Mouse (Mus musculus) lung, embryonic 16.5 days (tissue): ENCODE data around the gene Rapsn. TPM values are rescaled to one million over a fixed set of nuclear protein-coding genes. Genes with fewer than 3 reads are reported as not detected.
"Not testable (repeated sequence)": the region's sequence is repeated elsewhere in the genome, so short reads cannot be mapped to it uniquely, and the experiment has no call there.

Source experiments
- ATAC-seq: fragments of 200-750 bp; cut with Nextera tagmentation; 2 replicates; pipeline ENCODE4 v1.8.0; 2017; ENCODE audit warnings: low read depth, mild to moderate bottlenecking, moderate library complexity
- H3K27ac ChIP-seq: fragments of 300-500 bp; sonication (generic); 2 replicates; pipeline ENCODE4 v1.5.1; 2014; ENCODE audit warnings: mild to moderate bottlenecking, control low read depth, low read length
- H3K27me3 ChIP-seq: fragments of 300-500 bp; sonication (generic); 2 replicates; pipeline ENCODE4 v1.6.1; 2014; ENCODE audit warnings: low read depth, low read length, mixed read lengths; ENCODE audit not compliant: control insufficient read depth, insufficient read depth
- H3K36me3 ChIP-seq: fragments of 300-500 bp; sonication (generic); 2 replicates; pipeline ENCODE4 v1.6.1; 2014; ENCODE audit warnings: low read length; ENCODE audit not compliant: control insufficient read depth, insufficient read depth
- H3K4me1 ChIP-seq: fragments of 300-500 bp; sonication (generic); replicated peaks from 2 replicates; pipeline ENCODE4 v1.6.1; 2014; ENCODE audit warnings: low read length, mixed read lengths; ENCODE audit not compliant: control insufficient read depth, insufficient read depth
- H3K4me2 ChIP-seq: fragments of 300-500 bp; sonication (generic); 2 replicates; pipeline ENCODE4 v1.6.1; 2014; ENCODE audit warnings: low read depth, low read length, control low read depth
- H3K4me3 ChIP-seq: fragments of 300-500 bp; sonication (generic); 2 replicates; pipeline ENCODE4 v1.5.1; 2014; ENCODE audit warnings: mild to moderate bottlenecking, low read length, control low read depth
- H3K9ac ChIP-seq: fragments of 300-500 bp; sonication (generic); 2 replicates; pipeline ENCODE4 v1.6.1; 2014; ENCODE audit warnings: low read length, control low read depth
- H3K9me3 ChIP-seq: fragments of 300-500 bp; sonication (generic); 2 replicates; pipeline ENCODE4 v1.6.1; 2016; ENCODE audit warnings: low read length; ENCODE audit not compliant: control insufficient read depth
- WGBS: fragments of 180-500 bp; shearing (Covaris S2); extraction: QIAGEN DNeasy Blood & Tissue Kit; methylation state at CpG from one replicate; pipeline ENCODE4 v1.1.7; 2014; 5-methylcytosine and 5-hydroxymethylcytosine counted together
- polyA plus RNA-seq: library from polyadenylated mRNA; unstranded; fragments of >200 nt; fragmentation: Nextera tagmentation; extraction: Ambion mirVana; gene quantifications from 2 replicates; pipeline ENCODE4 v1.2.1, GENCODE M21; 2015

The Rapsn gene
- 2.0 and 2.3 TPM in 2 replicates for polyA plus RNA-seq

DNA sequence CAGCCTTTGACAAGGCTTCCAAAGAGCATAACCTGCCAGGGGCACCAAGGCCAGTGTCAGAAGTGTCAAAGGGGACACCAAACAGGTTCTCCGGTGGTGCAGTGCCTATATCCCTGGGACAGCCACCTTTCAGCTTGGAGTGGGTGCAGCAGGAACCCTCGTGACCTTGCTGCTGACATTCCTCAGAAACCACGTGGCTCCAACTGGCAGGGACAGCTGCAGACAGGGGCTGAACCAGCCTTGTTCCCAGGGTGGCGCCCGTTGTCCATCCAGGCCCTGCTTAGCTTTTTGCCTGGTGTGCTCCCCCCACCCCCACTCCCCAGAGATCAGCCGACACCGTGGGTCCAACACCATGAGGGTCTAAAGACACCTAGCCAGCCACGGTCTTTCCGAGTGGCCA, at the start of gene Rapsn:
TSS of gene Rapsn (plus strand) at position 236 of the 400 bp plus-strand sequence.
- Histone ChIP-seq H3K9ac (peak within 1 kb of the TSS; percentile 27; the same call in 1 of the 2 replicates), H3K4me2 (no peak within 1 kb of the TSS), H3K27me3 (no peaks in the 10 kb centered on the region), H3K36me3 (no peaks in the 10 kb centered on the region), H3K4me3 (no peak within 1 kb of the TSS), H3K9me3 (no peaks in the 10 kb centered on the region), H3K27ac (no peak within 1 kb of the TSS), H3K4me1 (0 out of 2 replicates have a peak, but pooled peaks cover 3% of the 10 kb centered on the region)
- peak; percentile 31 for ATAC-seq
- WGBS: 45% methylated on average over 9 of the region's 9 CpGs

DNA sequence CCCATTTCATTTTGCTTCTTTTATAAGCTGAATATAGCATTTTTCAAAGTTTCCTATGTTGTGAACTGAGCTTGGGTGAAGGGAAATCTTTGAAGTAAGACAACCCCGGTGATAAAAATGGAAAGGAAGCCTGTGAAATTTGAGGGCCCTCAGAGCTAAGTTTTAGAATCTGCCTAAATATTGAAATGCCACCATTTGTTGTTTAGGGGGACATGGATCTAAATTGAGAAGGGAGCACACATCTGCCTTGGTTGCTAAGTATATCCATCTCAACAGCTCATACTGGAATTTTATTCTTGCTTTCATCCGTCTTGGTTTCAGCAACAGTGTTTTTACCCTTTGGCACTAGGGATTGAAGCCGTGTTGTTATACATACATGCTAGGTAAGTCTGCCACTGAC, 49.4 kb upstream of the Rapsn start:
- Histone ChIP-seq H3K4me1 (no peaks in the 10 kb centered on the region), H3K27ac (no peak overlapping the region)

GRCm38 (mm10) chr2:91008536-91008935, 26.9 kb upstream of the Rapsn start:
- H3K27me3 ChIP-seq: no peaks in the 10 kb centered on the region
- no peak overlapping the region for H3K27ac ChIP-seq
- no peak overlapping the region for H3K4me2 ChIP-seq
- no peak overlapping the region for H3K4me3 ChIP-seq
- no peaks in the 10 kb centered on the region for H3K9me3 ChIP-seq
- no peak overlapping the region for H3K9ac ChIP-seq
- no peaks in the 10 kb centered on the region for H3K4me1 ChIP-seq
- peaks cover 61% of the 10 kb centered on the region for H3K36me3 ChIP-seq
- 97% methylated on average over 8 of the region's 8 CpGs for WGBS
- ATAC-seq: no peak

More for the DNA sequence above, 49.4 kb upstream of the Rapsn start:
- H3K9me3 ChIP-seq: no peaks in the 10 kb centered on the region
- ATAC-seq: no peak
- H3K4me3 ChIP-seq: no peak overlapping the region
- WGBS: 87% methylated on average over 3 of the region's 3 CpGs
- H3K9ac ChIP-seq: no peak overlapping the region
- no peaks in the 10 kb centered on the region for H3K36me3 ChIP-seq
- H3K27me3 ChIP-seq: no peaks in the 10 kb centered on the region
- no peak overlapping the region for H3K4me2 ChIP-seq

DNA sequence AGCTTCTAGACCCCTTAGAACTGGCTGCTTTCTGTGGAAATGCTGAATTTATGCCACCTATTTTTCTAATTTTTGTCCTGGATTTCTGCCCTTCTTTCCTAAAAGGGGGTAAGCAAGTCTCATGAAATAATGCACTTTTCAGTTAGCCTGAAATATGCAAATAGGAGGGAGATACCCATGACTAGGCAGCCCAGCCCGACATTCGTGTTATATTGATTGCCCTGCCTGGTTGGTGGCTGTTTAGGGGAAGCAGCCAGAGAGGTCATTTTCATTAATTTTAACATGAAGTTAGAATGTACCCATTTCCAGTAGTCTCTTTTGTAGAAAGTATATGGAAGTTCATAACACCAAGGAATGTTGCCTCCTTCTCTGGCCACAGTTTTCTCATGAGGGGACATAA, 21.5 kb upstream of the Rapsn start:
- peaks cover 48% of the 10 kb centered on the region for H3K36me3 ChIP-seq
- H3K4me3 ChIP-seq: no peak overlapping the region
- no peaks in the 10 kb centered on the region for H3K4me1 ChIP-seq
- ATAC-seq: no peak
- H3K9me3 ChIP-seq: no peaks in the 10 kb centered on the region
- 82% methylated on average over 2 of the region's 2 CpGs for WGBS
- no peak overlapping the region for H3K27ac ChIP-seq
- H3K9ac ChIP-seq: no peak overlapping the region
- no peaks in the 10 kb centered on the region for H3K27me3 ChIP-seq
- no peak overlapping the region for H3K4me2 ChIP-seq

GRCm38 (mm10) chr2:91015386-91015785, 20.0 kb upstream of the Rapsn start:
- H3K4me2 ChIP-seq: no peak overlapping the region
- H3K27me3 ChIP-seq: no peaks in the 10 kb centered on the region
- H3K4me1 ChIP-seq: no peaks in the 10 kb centered on the region
- H3K9ac ChIP-seq: no peak overlapping the region
- ATAC-seq: no peak
- H3K36me3 ChIP-seq: peaks cover 42% of the 10 kb centered on the region
- H3K27ac ChIP-seq: no peak overlapping the region
- no peaks in the 10 kb centered on the region for H3K9me3 ChIP-seq
- 80% methylated on average over 4 of the region's 4 CpGs for WGBS
- H3K4me3 ChIP-seq: no peak overlapping the region

GRCm38 (mm10) chr2:91018061-91018788, 17.2 kb upstream of the Rapsn start:
- no peaks in the 10 kb centered on the region; the same call in 1 of the 2 replicates for H3K9me3 ChIP-seq

DNA sequence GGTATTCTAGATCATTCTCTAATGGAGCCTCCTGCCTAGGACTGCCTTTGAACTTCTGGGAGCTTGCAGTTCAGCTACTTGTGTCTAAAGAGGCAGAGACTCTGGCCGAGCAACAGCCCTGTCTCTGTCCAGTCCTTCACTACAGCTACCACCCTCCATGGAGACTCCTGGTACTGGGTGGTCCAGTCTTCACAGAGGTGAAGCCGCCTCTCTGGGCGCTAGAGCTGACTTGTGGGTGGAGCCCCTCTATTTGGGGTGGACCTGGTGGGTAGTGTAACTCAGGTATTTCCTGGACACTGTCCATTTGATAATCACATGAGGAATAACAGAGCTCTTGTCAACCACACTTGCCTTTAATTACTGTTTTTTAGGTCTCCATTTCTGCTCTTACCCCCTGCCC, 15.5 kb upstream of the Rapsn start:
- 90% methylated on average over 3 of the region's 3 CpGs for WGBS
- Histone ChIP-seq H3K27me3 (no peaks in the 10 kb centered on the region), H3K9ac (no peak overlapping the region), H3K4me3 (no peak overlapping the region), H3K27ac (no peak overlapping the region), H3K4me2 (no peak overlapping the region), H3K36me3 (peaks cover 15% of the 10 kb centered on the region), H3K4me1 (no peaks in the 10 kb centered on the region), H3K9me3 (no peaks in the 10 kb centered on the region; the same call in 1 of the 2 replicates)
- ATAC-seq: no peak

More at GRCm38 (mm10) chr2:91018061-91018788, 17.2 kb upstream of the Rapsn start:
- H3K36me3 ChIP-seq: peaks cover 25% of the 10 kb centered on the region
- no peak for ATAC-seq
- H3K4me3 ChIP-seq: no peak overlapping the region
- H3K4me2 ChIP-seq: no peak overlapping the region
- H3K27me3 ChIP-seq: no peaks in the 10 kb centered on the region
- H3K9ac ChIP-seq: no peak overlapping the region
- no peak overlapping the region for H3K27ac ChIP-seq
- 86% methylated on average over 8 of the region's 8 CpGs for WGBS
- no peaks in the 10 kb centered on the region for H3K4me1 ChIP-seq

DNA sequence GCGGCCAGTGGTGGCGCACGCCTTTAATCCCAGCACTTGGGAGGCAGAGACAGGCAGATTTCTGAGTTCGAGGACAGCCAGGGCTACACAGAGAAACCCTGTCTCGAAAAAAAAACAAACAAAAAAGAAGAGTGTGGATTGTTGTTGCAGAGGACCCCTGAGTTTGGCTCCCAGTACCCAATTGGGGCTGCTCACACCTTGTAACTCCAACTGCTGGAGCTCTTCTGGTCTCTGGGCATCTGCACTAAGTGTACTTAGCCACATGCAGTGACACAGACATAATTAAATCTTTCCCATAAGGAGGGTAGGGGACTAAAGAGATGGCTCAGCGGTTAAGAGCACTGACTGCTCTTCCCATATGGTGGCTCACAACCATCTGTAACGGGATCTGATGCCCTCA, 13.2 kb upstream of the Rapsn start:
- not testable (repeated sequence) for H3K9me3 ChIP-seq, H3K36me3 ChIP-seq, H3K27ac ChIP-seq, H3K4me3 ChIP-seq, ATAC-seq, H3K4me1 ChIP-seq, H3K9ac ChIP-seq, H3K4me2 ChIP-seq, H3K27me3 ChIP-seq
- 96% methylated on average over 7 of the region's 7 CpGs for WGBS

GRCm38 (mm10) chr2:91023131-91023530, 12.3 kb upstream of the Rapsn start:
- no peak overlapping the region for H3K4me3 ChIP-seq
- no peak for ATAC-seq
- no peaks in the 10 kb centered on the region; the same call in 1 of the 2 replicates for H3K9me3 ChIP-seq
- peaks cover 2% of the 10 kb centered on the region; the same call in 1 of the 2 replicates for H3K36me3 ChIP-seq
- no peak overlapping the region for H3K9ac ChIP-seq
- no peak overlapping the region for H3K4me2 ChIP-seq
- no peaks in the 10 kb centered on the region for H3K4me1 ChIP-seq
- no peak overlapping the region for H3K27ac ChIP-seq
- 81% methylated on average over 2 of the region's 2 CpGs for whole genome bisulfite sequencing
- H3K27me3 ChIP-seq: no peaks in the 10 kb centered on the region
